Mouse (Mus musculus) limb, embryonic 14.5 days (tissue): ENCODE results near the gene Smc1b. TPM values are rescaled to one million over a fixed set of nuclear protein-coding genes. Genes with fewer than 3 reads are reported as not detected.

Source experiments
- ATAC-seq: fragments of 200-750 bp; cut with Nextera tagmentation; 2 replicates; pipeline ENCODE4 v1.8.0; 2017; ENCODE audit warnings: low read depth, moderate number of reproducible peaks, moderate TSS enrichment; ENCODE audit not compliant: low FRiP score
- DNase-seq: peaks from one replicate; pipeline ENCODE4 v3.0.0-alpha.2; 2015; ENCODE audit warnings: low spot score
- H3K27ac ChIP-seq: fragments of 300-500 bp; sonication (generic); replicated peaks from 2 replicates; pipeline ENCODE4 v1.5.1; 2014; ENCODE audit warnings: low read depth, mild to moderate bottlenecking, low read length, moderate library complexity, mixed read lengths
- H3K27me3 ChIP-seq: fragments of 300-500 bp; sonication (generic); 2 replicates; pipeline ENCODE4 v1.6.1; 2014; ENCODE audit warnings: low read length, mixed read lengths; ENCODE audit not compliant: control insufficient read depth, insufficient read depth
- H3K36me3 ChIP-seq: fragments of 300-500 bp; sonication (generic); 2 replicates; pipeline ENCODE4 v1.6.1; 2014; ENCODE audit warnings: mild to moderate bottlenecking, low read length, moderate library complexity, mixed read lengths; ENCODE audit not compliant: control insufficient read depth, insufficient read depth
- H3K4me1 ChIP-seq: fragments of 300-500 bp; sonication (generic); 2 replicates; pipeline ENCODE4 v1.6.1; 2014; ENCODE audit warnings: antibody characterized with exemption, low read length, mixed read lengths; ENCODE audit not compliant: control insufficient read depth, insufficient read depth
- H3K4me2 ChIP-seq: fragments of 300-500 bp; sonication (generic); replicated peaks from 2 replicates; pipeline ENCODE4 v1.6.1; 2014; ENCODE audit warnings: low read depth, mild to moderate bottlenecking, low read length, moderate library complexity; ENCODE audit not compliant: severe bottlenecking
- H3K4me3 ChIP-seq: fragments of 300-500 bp; sonication (generic); replicated peaks from 2 replicates; pipeline ENCODE4 v1.5.1; 2014; ENCODE audit warnings: low read length
- H3K9ac ChIP-seq: fragments of 300-500 bp; sonication (generic); 2 replicates; pipeline ENCODE4 v1.6.1; 2014; ENCODE audit warnings: mild to moderate bottlenecking, low read depth, low read length, moderate library complexity; ENCODE audit not compliant: severe bottlenecking
- H3K9me3 ChIP-seq: fragments of 300-500 bp; sonication (generic); 2 replicates; pipeline ENCODE4 v1.6.1; 2016; ENCODE audit warnings: low read length; ENCODE audit not compliant: control insufficient read depth
- POLR2A ChIP-seq: fragments of 200-500 bp; IDR thresholded peaks from 2 replicates; pipeline ENCODE4 v1.8.0; 2012; ENCODE audit warnings: inconsistent platforms, mild to moderate bottlenecking, moderate library complexity, borderline replicate concordance; ENCODE audit not compliant: insufficient read depth, insufficient read length; ENCODE audit errors: extremely low read depth
- WGBS: fragments of 180-500 bp; shearing (Covaris S2); extraction: QIAGEN DNeasy Blood & Tissue Kit; methylation state at CpG from one replicate; pipeline ENCODE4 v1.1.7; 2014; 5-methylcytosine and 5-hydroxymethylcytosine counted together
- polyA plus RNA-seq, 2 experiments: library from polyadenylated mRNA; depleted of rRNA in 1 of 2; stranded (reverse) in 1 of 2; unstranded in 1 of 2; fragments of >200 nt; fragmentation: Nextera tagmentation in 1 of 2; extraction: Ambion mirVana in 1 of 2; gene quantifications; 2 replicates each; pipeline versions ENCODE4 v1.2.1 to v1.2.3; 2012 to 2014

Gene Smc1b
- polyA plus RNA-seq, 2 experiments = 0.52 to 0.72 TPM

DNA sequence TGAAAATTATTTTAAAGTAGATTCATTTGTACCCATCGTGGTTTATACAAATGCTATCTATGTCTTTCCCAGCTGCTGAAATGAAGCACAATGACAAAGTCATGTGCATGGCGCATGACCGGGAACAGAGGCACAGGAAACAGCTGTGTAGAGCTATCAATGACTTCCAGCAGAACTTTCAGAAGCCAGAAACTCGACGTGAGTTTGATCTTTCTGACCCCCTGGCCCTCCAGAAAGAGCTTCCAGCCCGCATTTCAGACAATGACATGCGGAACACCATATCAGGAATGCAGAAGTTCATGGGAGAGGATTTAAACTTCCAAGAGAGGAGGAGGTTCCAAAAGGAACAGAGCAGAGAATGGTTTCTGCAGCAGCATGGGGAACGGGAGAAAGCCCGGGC, 3.4 kb upstream of the Smc1b start:
- H3K27me3 ChIP-seq = no peaks in the 10 kb centered on the region
- H3K4me3 ChIP-seq = no peak overlapping the region
- no peak overlapping the region for H3K27ac ChIP-seq
- no peak for TF ChIP-seq POLR2A
- no peaks in the 10 kb centered on the region for H3K9me3 ChIP-seq
- no peak overlapping the region for H3K4me2 ChIP-seq
- H3K36me3 ChIP-seq = no peaks in the 10 kb centered on the region
- no peak overlapping the region for H3K9ac ChIP-seq
- no peak for ATAC-seq
- 45% methylated on average over 9 of the region's 9 CpGs for WGBS
- no peak for DNase-seq
- H3K4me1 ChIP-seq = 0 out of 2 replicates have a peak, but pooled peaks cover 3% of the 10 kb centered on the region

DNA sequence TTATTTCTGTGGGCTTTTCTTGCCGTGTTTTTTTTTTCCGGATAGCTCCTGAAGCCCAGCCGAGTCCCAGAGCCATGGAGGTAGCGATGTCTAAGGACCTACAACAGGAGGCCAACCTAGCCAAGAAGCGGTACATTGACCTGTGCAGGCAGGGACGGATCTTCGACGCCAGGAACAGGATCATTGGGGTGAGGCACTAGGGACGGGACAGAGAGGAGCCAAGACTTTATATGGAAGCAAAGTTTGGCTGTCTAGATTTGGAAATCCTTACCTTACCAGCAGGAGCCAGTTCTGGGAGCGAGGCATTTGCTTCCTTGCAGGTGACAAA, 393 bp upstream of the Smc1b start:
- Histone ChIP-seq H3K4me3 (peak overlapping the region; percentile 42), H3K36me3 (no peaks in the 10 kb centered on the region), H3K9ac (peak overlapping the region; percentile 40), H3K27ac (no peak overlapping the region), H3K9me3 (no peaks in the 10 kb centered on the region), H3K4me2 (peak overlapping the region; percentile 62), H3K27me3 (no peaks in the 10 kb centered on the region), H3K4me1 (0 out of 2 replicates have a peak, but pooled peaks cover 3% of the 10 kb centered on the region)
- ATAC-seq = peak; percentile 15; the same call in 1 of the 2 replicates
- WGBS = 19% methylated on average over 10 of the region's 10 CpGs
- no peak for TF ChIP-seq POLR2A
- no peak for DNase-seq

DNA sequence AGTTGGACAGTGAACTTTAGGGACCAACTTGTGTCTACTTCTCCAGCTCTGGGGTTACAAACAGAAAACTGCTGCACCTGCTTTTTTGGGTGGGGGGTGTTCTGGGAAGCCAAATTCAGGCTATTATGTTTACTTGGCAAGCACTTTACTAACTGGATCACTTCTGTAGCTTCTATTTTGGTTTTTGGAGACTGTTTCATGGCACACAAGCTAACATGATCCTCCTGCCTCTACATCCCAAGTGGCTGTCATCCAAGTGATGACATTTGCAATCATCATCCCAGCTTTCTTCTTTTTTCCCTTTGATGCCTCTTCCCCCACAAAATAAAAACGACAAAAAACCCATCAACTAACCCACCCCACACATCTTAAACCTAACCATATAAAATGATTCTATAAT, 46.1 kb downstream of the Smc1b start:
- Histone ChIP-seq H3K9ac (no peak overlapping the region), H3K4me2 (no peak overlapping the region), H3K4me3 (no peak overlapping the region), H3K9me3 (no peaks in the 10 kb centered on the region), H3K27ac (no peak overlapping the region), H3K4me1 (no peaks in the 10 kb centered on the region), H3K27me3 (no peaks in the 10 kb centered on the region), H3K36me3 (no peaks in the 10 kb centered on the region)
- no peak for DNase-seq
- 59% methylated on average over 1 of the region's 1 CpGs for WGBS
- ATAC-seq = no peak
- no peak for TF ChIP-seq POLR2A

DNA sequence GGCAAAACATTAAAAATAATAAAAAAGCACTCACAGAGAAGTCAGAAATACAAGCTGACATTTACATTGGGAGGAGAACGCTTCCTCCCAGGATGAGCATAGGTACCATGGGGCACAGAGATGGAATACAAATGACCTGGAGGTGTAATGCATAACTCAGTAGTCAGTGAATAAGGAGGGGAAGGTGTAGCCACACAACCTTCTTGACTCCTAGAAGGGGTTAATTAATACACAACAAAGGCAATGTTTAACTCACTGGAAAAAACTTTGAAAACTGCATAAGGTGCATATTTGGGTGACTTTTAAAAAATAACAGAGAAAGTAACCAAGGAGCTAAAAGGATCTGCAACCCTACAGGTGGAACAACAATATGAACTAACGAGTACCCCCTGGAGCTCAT, 59.1 kb downstream of the Smc1b start:
- no peak for TF ChIP-seq POLR2A
- H3K9ac ChIP-seq = no peak overlapping the region
- WGBS = 86% methylated on average over 2 of the region's 2 CpGs
- H3K27ac ChIP-seq = no peak overlapping the region
- no peaks in the 10 kb centered on the region for H3K9me3 ChIP-seq
- DNase-seq (no peak), ATAC-seq (no peak)
- no peak overlapping the region for H3K4me3 ChIP-seq
- H3K4me2 ChIP-seq = no peak overlapping the region
- no peaks in the 10 kb centered on the region for H3K36me3 ChIP-seq
- no peaks in the 10 kb centered on the region for H3K27me3 ChIP-seq
- no peaks in the 10 kb centered on the region for H3K4me1 ChIP-seq

DNA sequence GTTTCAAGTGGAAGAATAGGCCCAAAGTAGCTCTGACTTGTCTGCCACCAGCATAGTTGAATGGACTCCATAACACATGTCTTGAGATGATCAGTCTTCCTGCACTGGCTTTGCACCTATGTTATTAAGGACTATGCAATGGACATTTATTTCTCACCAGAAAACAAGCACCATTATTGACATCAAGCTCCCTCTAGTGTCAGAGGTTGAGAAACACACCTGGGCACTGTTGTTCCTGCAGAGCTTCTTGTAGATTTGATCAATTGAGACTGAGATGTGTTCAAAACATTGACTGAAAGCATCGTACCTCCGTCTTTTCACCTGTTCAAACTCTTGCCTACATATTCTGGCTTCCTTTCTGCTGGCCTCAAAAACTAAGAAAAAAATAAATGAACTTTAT, 61.2 kb downstream of the Smc1b start:
- ATAC-seq = no peak
- H3K4me1 ChIP-seq = no peaks in the 10 kb centered on the region
- H3K9me3 ChIP-seq = no peaks in the 10 kb centered on the region
- H3K4me3 ChIP-seq = no peak overlapping the region
- H3K27ac ChIP-seq = no peak overlapping the region
- no peak overlapping the region for H3K9ac ChIP-seq
- no peaks in the 10 kb centered on the region for H3K27me3 ChIP-seq
- H3K4me2 ChIP-seq = no peak overlapping the region
- no peaks in the 10 kb centered on the region for H3K36me3 ChIP-seq
- DNase-seq = peak; percentile 78
- WGBS = 40% methylated on average over 2 of the region's 2 CpGs
- no peak for TF ChIP-seq POLR2A

DNA sequence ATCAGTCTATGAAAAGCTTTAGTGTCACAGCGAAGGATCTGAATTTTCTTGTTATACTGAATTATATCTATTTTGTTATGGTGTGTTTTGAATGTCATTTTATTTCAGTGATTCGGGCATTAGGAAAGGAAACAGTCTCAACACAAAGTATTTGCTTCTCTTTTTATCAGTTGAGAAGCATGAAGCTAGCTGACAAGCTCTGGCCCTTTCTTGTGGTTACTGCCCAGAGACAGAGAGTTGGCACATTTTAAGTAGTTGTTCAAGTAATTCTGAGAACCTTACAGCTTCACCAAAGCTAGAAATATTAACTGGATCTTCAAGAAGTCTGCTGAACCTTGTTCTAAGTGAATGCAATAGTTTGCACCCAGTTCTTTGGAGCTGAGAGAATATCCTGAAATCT, 68.3 kb downstream of the Smc1b start:
- 93% methylated on average over 2 of the region's 2 CpGs for WGBS
- ATAC-seq = no peak

More for the DNA sequence above, 68.3 kb downstream of the Smc1b start:
- Histone ChIP-seq H3K27ac (no peak overlapping the region), H3K9ac (no peak overlapping the region), H3K36me3 (peaks cover 45% of the 10 kb centered on the region), H3K4me1 (no peaks in the 10 kb centered on the region), H3K4me2 (no peak overlapping the region), H3K27me3 (no peaks in the 10 kb centered on the region), H3K9me3 (no peaks in the 10 kb centered on the region), H3K4me3 (no peak overlapping the region)
- TF ChIP-seq POLR2A = no peak
- DNase-seq = no peak
